Mouse (Mus musculus): ENCODE data around the gene Brpf3. TPM values are rescaled to one million over a fixed set of nuclear protein-coding genes. Genes with fewer than 3 reads are reported as not detected.
"Not testable (repeated sequence)": the region's sequence is repeated elsewhere in the genome, so short reads cannot be mapped to it uniquely, and the experiment has no call there.

Gene Brpf3
- total RNA-seq, 1 experiment from 2014 or later, result 6.7 TPM

DNA sequence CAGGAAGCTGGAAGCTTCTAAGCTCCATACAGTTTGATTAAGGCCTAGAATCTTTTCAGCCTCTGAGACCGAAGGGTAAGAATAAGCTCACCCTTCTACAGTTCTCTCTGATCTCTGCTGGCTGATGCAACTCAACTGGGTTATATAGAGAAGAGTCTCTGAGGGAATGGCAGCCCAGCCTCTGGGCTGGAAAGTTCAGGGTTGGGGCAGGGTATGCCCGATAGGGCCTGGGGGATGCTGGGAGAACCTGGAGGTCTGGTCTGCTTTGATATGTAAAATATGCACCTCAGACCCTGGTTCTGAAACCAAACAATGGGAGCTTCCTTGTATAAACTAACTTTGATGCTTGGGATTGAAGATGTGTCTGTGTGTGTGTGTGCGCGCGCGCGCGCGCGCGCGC lies 13.4 kb upstream of the Brpf3 start:
- ATAC-seq (replicated peaks; ENCODE audit: insufficient number of reproducible peaks, low FRiP score, low TSS enrichment, poor library complexity, severe bottlenecking), result no peak

GRCm38 (mm10) chr17:28797031-28797430 lies 3.9 kb upstream of the Brpf3 start:
- ATAC-seq (replicated peaks; ENCODE audit: insufficient number of reproducible peaks, low FRiP score, low TSS enrichment, poor library complexity, severe bottlenecking), result no peak

DNA sequence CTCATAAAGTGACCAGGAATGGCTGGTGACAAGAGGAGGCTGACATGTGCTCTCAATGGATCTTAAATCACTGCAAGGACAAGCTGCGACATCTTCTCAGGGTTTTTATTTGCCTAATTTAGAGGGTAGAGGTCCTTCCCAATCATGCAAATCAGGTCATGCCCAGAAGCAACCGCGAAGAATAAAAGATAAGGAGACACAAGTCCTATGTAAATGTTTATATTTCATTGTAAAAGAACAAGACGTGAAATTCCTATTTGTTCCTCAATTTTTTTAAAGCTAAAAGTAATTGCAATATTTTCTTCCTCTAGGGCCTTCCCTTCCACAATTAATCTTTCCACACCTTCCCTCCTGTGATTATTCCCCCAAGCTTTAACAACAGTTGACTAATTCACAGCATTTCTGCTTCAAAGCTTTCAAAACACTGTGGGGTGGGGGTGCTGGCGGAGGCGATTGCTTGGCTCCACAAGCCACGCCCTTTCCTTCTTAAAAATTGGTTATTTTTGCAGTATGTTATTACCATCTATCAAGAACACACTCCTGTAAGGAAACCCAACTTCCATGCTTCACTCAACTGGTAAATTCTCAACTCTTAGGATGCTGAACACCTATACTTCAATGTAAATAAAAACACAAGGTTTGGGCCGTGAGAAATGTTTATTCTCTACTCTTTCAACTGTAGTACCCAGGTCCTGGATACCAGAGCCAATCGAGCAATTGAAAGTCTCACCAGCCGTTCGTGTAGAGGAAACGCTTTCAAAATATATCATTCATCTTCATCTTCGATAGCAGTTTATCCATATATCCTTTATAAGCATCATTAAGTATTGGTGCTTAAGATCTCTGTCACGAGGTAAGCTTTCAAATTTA lies 1.4 kb upstream of the Brpf3 start:
- no peak for ATAC-seq (replicated peaks; ENCODE audit: insufficient number of reproducible peaks, low FRiP score, low TSS enrichment, poor library complexity, severe bottlenecking)

GRCm38 (mm10) chr17:28800281-28800670 lies 614 bp upstream of the Brpf3 start:
- peak; percentile 11; the same call in 1 of the 2 replicates for ATAC-seq (replicated peaks; ENCODE audit: insufficient number of reproducible peaks, low FRiP score, low TSS enrichment, poor library complexity, severe bottlenecking)

DNA sequence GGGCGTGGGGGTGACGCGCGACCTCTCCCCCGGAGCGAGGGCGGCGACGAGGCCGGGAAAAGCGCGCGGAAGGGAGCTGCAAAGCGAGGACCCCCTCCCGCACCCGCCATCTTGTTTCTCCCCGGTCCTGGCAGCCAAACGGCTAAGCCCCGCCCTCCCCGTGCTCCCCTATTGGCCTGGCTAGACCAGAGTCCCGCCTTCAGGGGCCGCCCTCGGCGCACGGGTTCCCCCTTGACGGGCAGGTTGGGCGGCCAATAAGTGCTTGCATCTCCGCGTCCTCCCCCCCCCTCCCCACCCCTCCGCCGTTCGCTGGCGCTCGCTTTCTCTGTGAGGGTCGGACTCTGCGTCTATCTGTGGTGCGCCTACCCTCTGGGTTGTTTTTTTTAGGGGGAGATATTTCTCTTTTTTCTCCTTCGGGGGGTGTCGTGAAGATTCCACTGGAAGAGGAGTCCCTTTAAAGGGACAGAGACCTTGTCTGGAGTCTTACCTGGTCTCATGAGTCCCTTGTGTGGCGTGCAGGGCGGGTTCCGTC lies 650 bp downstream of the Brpf3 start:
- peak; percentile 97 for ATAC-seq (replicated peaks; ENCODE audit: insufficient number of reproducible peaks, low FRiP score, low TSS enrichment, poor library complexity, severe bottlenecking)

DNA sequence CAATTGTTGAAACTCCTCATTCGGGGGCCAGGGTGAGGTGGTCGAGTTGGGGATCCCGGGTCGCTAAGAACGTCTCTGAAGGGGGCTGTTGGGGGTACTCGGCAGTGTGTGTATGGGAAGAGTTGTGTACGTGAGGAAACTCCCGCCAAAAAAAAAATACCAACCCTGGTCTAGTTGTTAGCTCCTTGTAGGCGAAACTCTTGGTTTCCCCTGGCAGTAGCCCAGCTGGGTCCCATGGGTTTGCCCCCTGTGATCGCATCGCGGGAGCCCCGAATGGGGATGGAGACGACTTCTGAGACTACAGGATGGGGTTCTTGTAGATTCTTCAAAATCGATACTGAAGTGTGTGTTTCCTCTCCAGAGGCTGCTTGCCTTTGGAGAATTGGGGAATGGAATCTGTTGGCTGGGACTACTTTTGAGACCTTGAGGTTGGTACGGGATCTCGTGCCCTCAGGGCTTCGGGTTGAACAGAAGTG lies 1.2 kb downstream of the Brpf3 start:
- ATAC-seq (replicated peaks; ENCODE audit: insufficient number of reproducible peaks, low FRiP score, low TSS enrichment, poor library complexity, severe bottlenecking), result no peak

GRCm38 (mm10) chr17:28803316-28803715 lies 2.4 kb downstream of the Brpf3 start:
- ATAC-seq (replicated peaks; ENCODE audit: insufficient number of reproducible peaks, low FRiP score, low TSS enrichment, poor library complexity, severe bottlenecking), result no peak

DNA sequence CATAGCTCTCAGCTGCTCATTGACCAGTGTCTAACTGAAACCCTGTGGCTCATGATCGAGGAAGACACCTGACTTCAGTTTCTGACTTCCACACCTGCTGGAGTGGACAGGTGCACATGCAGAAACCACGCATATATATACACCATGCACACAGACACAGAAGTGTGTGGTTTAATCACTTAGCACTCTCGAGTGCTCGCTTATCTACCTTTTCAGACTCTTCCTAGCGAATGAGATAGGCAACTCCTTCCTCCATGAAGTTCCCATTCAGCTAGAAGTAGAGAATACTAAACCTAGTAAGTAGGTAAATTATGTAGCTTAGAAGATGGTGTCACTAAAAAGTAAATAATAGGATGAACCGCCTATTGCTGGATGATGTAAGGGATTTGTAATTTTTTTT lies 4.1 kb downstream of the Brpf3 start:
- no peak for ATAC-seq (replicated peaks; ENCODE audit: insufficient number of reproducible peaks, low FRiP score, low TSS enrichment, poor library complexity, severe bottlenecking)

DNA sequence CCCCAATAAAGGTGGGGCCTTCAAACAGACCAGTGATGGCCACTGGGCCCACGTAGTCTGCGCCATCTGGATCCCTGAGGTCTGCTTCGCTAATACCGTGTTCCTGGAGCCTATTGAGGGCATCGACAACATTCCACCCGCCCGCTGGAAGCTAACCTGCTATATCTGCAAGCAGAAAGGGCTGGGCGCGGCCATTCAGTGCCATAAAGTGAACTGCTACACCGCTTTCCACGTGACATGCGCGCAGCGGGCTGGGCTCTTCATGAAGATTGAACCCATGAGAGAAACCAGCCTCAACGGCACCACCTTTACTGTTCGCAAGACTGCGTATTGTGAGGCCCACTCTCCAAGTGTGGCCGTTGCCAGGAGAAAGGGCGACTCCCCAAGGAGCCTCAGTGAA lies 5.9 kb downstream of the Brpf3 start:
- ATAC-seq (replicated peaks; ENCODE audit: insufficient number of reproducible peaks, low FRiP score, low TSS enrichment, poor library complexity, severe bottlenecking), result no peak

GRCm38 (mm10) chr17:28808714-28809113 lies 7.8 kb downstream of the Brpf3 start:
- no peak for ATAC-seq (replicated peaks; ENCODE audit: insufficient number of reproducible peaks, low FRiP score, low TSS enrichment, poor library complexity, severe bottlenecking)

DNA sequence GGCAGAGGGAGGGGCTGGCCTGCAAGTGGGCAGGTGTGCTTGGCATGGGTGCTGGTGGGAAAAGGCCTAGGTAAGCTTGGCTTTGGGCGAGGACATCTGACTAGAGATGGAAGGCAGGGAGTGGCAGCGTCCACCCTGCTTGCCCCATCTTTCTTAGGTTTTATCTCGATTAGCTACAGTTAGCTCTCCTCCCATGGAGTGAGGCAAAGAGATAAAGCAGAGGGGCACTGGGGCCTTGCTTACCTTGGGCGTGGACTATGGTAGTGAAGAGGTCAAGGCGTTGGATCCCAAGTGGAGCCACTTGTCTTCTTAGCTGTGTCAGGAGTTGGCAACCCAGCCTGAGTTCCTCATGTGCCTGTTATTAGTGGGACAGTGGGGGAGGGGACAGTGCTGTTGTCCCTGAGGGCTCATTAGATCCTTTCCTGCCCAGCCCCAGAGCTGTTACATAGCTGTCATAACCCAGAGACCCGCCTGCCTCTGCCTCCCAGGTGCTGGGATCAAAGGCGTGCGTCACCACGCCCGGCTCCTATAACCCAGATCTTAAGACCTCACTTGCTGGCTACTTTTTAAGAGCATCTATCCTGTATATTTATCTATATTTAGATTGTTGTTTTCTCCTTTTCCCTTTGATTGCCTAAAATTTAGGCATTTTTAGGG lies 8.4 kb downstream of the Brpf3 start:
- no peak for ATAC-seq (replicated peaks; ENCODE audit: insufficient number of reproducible peaks, low FRiP score, low TSS enrichment, poor library complexity, severe bottlenecking)

- ATAC-seq (replicated peaks; ENCODE audit: insufficient number of reproducible peaks, low FRiP score, low TSS enrichment, poor library complexity, severe bottlenecking), result no peak
Observed at GRCm38 (mm10) chr17:28812345-28812744, 11.5 kb downstream of the Brpf3 start.

GRCm38 (mm10) chr17:28814529-28815097 lies 13.7 kb downstream of the Brpf3 start:
- ATAC-seq (replicated peaks; ENCODE audit: insufficient number of reproducible peaks, low FRiP score, low TSS enrichment, poor library complexity, severe bottlenecking), result no peak; the same call in 1 of the 2 replicates

- ATAC-seq (replicated peaks; ENCODE audit: insufficient number of reproducible peaks, low FRiP score, low TSS enrichment, poor library complexity, severe bottlenecking), result no peak
Observed at GRCm38 (mm10) chr17:28815384-28816004, 14.6 kb downstream of the Brpf3 start.

DNA sequence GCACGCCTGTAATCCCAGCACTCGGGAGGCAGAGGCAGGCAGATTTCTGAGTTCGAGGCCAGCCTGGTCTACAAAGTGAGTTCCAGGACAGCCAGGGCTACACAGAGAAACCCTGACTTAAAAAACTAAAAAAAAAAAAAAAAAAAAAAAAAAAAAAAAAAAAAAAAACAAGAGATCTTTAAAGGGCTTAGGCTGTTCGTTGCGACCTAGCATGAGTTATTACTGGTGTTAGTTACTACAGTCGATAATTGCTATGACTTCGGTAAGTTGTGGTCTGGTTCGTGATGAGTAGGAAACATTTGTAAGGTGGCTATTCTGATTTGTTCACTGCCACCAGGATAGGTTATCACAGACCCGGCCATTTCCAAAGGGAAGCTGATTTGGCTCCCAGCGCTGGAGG lies 15.4 kb downstream of the Brpf3 start:
- not testable (repeated sequence) for ATAC-seq (replicated peaks; ENCODE audit: insufficient number of reproducible peaks, low FRiP score, low TSS enrichment, poor library complexity, severe bottlenecking)

GRCm38 (mm10) chr17:28816875-28817811 lies 16.3 kb downstream of the Brpf3 start:
- no peak for ATAC-seq (replicated peaks; ENCODE audit: insufficient number of reproducible peaks, low FRiP score, low TSS enrichment, poor library complexity, severe bottlenecking)

- no peak for ATAC-seq (replicated peaks; ENCODE audit: insufficient number of reproducible peaks, low FRiP score, low TSS enrichment, poor library complexity, severe bottlenecking)
Observed at GRCm38 (mm10) chr17:28820189-28820588, 19.3 kb downstream of the Brpf3 start.

Data from monocyte, adult 5-6 weeks (primary cell).